Mouse (Mus musculus) limb, embryonic 10.5 days (tissue): ENCODE results near the gene Tmed5. TPM values are rescaled to one million over a fixed set of nuclear protein-coding genes. Genes with fewer than 3 reads are reported as not detected.

Source experiments
- DNase-seq: peaks from one replicate; pipeline ENCODE4 v3.0.0-alpha.2; 2017; ENCODE audit warnings: low spot score
- H3K27ac ChIP-seq: fragments of 300-500 bp; sonication (generic); 2 replicates; pipeline ENCODE4 v1.5.1; 2016; ENCODE audit warnings: mild to moderate bottlenecking
- H3K27me3 ChIP-seq: fragments of 300-500 bp; sonication (generic); 2 replicates; pipeline ENCODE4 v1.6.1; 2016; ENCODE audit warnings: low read depth, mild to moderate bottlenecking; ENCODE audit not compliant: poor library complexity, severe bottlenecking
- H3K36me3 ChIP-seq: fragments of 300-500 bp; sonication (generic); 2 replicates; pipeline ENCODE4 v1.6.1; 2016; ENCODE audit warnings: mild to moderate bottlenecking, moderate library complexity
- H3K4me1 ChIP-seq: fragments of 300-500 bp; sonication (generic); 2 replicates; pipeline ENCODE4 v1.6.1; 2016
- H3K4me3 ChIP-seq: fragments of 300-500 bp; sonication (generic); 2 replicates; pipeline ENCODE4 v1.5.1; 2016; ENCODE audit warnings: mild to moderate bottlenecking, moderate library complexity
- H3K9me3 ChIP-seq: fragments of 300-500 bp; sonication (generic); replicated peaks from 2 replicates; pipeline ENCODE4 v1.6.1; 2016; ENCODE audit warnings: mild to moderate bottlenecking
- WGBS: fragments of 180-500 bp; shearing (Covaris S2); methylation state at CpG from one replicate; pipeline ENCODE4 v1.1.7; 2016; 5-methylcytosine and 5-hydroxymethylcytosine counted together
- polyA plus RNA-seq: library from polyadenylated mRNA; unstranded; fragments of >200 nt; fragmentation: Nextera tagmentation; extraction: Ambion mirVana; gene quantifications from 2 replicates; pipeline ENCODE4 v1.2.1, GENCODE M21; 2016

Gene Tmed5
- polyA plus RNA-seq, 1 experiment from 2014 or later = 28.3 TPM

DNA sequence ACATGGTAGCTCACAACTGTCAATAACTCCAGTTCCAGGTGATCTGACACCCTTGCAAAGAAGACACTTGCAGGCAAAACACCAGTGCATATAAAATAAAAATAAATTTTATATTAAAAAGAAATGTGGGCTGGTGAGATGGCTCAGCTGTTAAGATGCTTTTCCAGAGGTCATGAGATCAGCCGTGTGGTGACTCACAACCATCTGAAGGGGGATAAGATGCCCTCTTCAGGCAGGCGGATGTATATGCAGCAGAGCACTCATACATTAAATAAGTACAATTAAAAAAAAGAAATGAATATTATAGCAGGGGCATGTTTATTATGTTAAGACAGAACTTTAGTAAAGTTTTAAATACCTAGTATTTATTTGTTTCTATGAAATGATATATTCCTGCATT, 50.0 kb downstream of the Tmed5 start:
- 61% methylated on average over 2 of the region's 2 CpGs for WGBS
- H3K27me3 ChIP-seq = no peaks in the 10 kb centered on the region
- H3K4me3 ChIP-seq = no peak overlapping the region
- H3K36me3 ChIP-seq = peaks cover 92% of the 10 kb centered on the region
- DNase-seq = no peak
- H3K4me1 ChIP-seq = no peaks in the 10 kb centered on the region
- H3K9me3 ChIP-seq = no peaks in the 10 kb centered on the region
- H3K27ac ChIP-seq = no peak overlapping the region

DNA sequence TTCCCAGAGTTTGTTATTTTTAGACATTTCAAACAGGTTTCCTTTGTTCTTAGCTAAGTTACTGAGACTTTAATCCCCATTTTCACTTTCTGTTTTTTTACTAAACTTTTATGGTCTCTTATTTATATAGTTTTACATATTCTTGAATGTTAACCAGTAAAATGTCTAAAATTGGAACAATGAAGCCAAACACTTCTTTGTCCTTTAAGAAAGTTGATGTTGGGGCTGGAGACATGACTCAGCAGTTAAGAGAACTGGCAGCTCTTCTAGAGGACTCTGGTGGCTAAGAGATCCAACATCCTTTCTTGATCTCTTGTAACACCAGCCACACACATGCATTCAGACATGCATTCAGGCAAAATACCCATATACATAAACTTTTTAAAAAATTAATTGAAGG, 52.8 kb downstream of the Tmed5 start:
- H3K9me3 ChIP-seq = no peaks in the 10 kb centered on the region
- no peak overlapping the region for H3K4me3 ChIP-seq
- H3K27ac ChIP-seq = no peak overlapping the region
- peaks cover 92% of the 10 kb centered on the region for H3K36me3 ChIP-seq
- no peaks in the 10 kb centered on the region for H3K4me1 ChIP-seq
- H3K27me3 ChIP-seq = no peaks in the 10 kb centered on the region
- no peak for DNase-seq

DNA sequence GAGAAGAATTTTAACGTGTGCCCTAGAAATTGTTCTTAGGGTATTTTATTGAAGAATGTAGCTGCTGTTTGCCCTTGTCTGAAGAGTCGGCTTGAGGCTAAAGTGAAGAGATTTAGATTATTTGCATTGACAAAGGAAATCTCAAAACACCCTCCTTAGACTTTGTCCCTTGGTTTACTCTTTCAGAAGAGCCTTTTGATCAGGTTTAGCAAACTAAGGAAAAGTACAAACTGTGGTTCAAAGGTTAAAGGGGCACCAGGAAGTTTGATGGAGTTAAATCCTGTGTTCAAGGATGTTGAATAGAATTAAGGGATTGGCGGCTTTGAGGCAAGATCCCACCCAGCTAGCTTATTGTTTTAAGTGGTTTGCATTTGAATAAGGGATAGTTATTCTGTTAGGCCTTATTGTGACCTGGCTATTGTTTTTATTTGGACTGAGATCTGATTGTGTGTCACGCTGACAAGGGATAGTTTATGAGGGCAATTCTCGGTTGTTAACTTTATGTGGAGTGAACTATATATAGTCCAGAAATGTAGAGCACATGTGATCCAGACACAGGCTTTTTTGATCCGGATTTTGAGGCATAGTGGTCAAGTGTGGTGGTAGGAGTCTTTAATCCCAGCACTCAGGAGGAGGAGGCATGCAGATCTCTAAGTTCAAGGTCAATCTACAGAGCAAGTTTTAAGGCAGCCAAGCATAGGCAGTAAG, 55.4 kb downstream of the Tmed5 start:
- Histone ChIP-seq H3K27ac (no peak overlapping the region), H3K36me3 (peaks cover 95% of the 10 kb centered on the region), H3K4me1 (no peaks in the 10 kb centered on the region), H3K27me3 (no peaks in the 10 kb centered on the region), H3K4me3 (no peak overlapping the region), H3K9me3 (no peaks in the 10 kb centered on the region)
- 79% methylated on average over 6 of the region's 6 CpGs for WGBS
- no peak for DNase-seq

DNA sequence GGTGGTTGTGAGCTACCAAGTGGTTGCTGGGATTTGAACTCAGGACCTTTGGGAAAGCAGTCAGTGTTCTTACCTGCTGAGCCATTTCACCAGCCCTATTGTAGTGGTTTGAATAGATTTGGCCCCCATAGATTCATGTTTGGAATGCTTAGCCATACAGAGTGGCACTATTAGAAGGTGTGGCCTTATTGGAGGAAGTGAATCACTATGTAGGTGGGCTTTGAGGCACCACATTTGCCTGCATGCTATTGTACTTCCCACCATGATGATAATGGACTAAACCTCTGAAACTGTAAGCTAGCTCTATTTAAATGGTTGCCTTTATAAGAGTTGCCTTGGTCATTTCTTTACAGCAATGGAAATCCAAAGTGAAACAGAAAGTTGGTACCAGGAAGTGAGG, 56.2 kb downstream of the Tmed5 start:
- DNase-seq = no peak
- Histone ChIP-seq H3K4me1 (no peaks in the 10 kb centered on the region), H3K27me3 (no peaks in the 10 kb centered on the region), H3K36me3 (peaks cover 96% of the 10 kb centered on the region), H3K27ac (no peak overlapping the region), H3K4me3 (no peak overlapping the region), H3K9me3 (no peaks in the 10 kb centered on the region)

DNA sequence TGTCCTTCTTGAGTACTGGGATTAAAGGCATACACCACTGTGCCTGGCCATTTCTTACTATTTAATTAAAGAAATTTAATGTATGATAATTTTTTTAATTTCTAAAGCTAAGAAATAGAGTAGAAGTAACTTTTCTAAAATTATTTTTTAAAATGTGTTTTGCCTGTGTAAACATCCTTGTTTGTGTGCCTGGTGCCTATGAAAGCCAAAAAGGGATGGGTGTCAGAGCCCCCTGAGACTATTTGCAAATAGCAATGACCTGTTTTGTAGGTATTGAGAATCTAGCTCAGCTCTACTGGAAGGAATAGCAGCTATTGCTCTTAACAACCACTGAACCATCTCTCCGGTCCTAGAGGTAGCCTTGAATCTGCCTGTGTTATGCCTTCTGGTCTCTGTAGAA, 60.1 kb downstream of the Tmed5 start:
- H3K36me3 ChIP-seq = peaks cover 100% of the 10 kb centered on the region
- H3K27ac ChIP-seq = no peak overlapping the region
- H3K27me3 ChIP-seq = no peaks in the 10 kb centered on the region
- WGBS = 100% methylated on average over 1 of the region's 1 CpGs
- no peaks in the 10 kb centered on the region for H3K4me1 ChIP-seq
- no peak for DNase-seq
- H3K9me3 ChIP-seq = no peaks in the 10 kb centered on the region
- no peak overlapping the region for H3K4me3 ChIP-seq

DNA sequence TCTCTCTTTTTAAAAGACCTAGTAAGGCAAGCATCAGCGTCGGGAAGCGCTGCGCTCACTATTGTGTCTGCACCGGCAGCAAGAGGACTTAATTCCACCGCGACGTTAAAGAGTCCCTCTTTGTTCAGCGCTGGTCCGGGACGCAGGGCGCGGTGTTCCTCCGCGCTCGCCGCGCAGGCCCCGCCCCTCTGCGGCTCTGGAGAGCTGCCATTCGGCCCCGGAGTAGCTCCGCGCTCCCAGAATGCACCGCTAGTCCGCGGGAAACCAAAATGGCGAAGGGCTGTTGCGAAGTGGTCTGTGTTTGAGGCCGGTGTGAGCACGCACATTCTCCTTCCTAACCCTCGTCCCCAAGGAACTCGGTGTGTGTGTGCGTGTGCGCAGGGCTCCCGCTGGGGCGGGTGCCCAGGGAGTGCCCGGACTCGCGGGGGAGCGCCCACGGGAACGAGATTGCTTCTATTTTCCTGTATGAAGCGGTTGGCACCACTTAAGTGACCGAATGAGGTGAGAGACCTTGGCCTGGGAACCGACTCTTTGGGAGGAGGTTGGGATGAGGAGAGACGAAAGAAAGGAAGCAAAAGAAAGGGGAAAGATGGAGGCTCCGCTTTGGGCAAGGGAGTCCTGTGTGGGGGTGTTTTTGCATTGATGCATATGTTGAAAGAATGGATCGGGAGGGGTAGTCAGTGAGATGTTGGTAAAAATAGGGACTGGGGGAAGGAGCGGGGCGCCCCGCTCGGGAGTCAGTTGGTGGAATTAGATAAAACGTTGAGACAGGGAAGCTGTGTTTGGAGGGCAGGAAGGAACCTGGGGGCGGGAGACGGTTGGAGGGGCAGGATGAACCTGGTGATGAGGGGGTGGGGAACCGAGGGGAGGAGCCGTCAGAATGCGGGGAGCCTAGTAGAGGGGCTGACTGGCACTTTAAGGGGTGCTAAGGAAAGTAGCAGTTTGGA, 66.7 kb downstream of the Tmed5 start, which contains the start of gene Mtf2:
Gene Mtf2 (plus strand): TSS at position 210 of the 947 bp plus-strand sequence.
- Histone ChIP-seq H3K9me3 (no peaks in the 10 kb centered on the region), H3K27me3 (no peaks in the 10 kb centered on the region), H3K36me3 (peaks cover 37% of the 10 kb centered on the region), H3K4me3 (peak within 1 kb of the TSS; percentile 95), H3K27ac (peak within 1 kb of the TSS; percentile 98), H3K4me1 (peaks cover 9% of the 10 kb centered on the region)
- peak; percentile 94 for DNase-seq
- under 1% methylated on average over 59 of the region's 59 CpGs for WGBS

DNA sequence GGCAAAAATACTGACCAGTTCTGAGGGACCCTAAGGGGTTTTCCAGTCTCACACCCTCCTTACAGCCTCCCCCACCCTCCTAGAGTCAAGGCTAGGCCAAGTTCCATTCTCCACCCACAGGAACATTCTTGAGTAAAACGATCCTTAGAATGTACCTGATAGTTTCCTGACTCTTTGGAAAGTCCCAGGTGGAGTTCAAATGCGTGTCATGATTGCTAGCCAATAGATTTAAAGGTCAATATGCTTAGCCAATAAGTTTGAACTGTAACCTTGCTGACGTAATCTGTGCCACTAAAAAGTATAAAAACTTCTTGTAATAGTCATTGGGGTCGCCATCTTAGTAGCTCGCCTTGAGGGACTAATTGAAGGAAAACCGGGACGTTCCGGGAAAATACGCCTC, 72.0 kb downstream of the Tmed5 start:
- no peaks in the 10 kb centered on the region for H3K36me3 ChIP-seq
- 95% methylated on average over 9 of the region's 9 CpGs for WGBS
- H3K27ac ChIP-seq = no peak overlapping the region
- H3K27me3 ChIP-seq = no peaks in the 10 kb centered on the region
- DNase-seq = no peak
- H3K9me3 ChIP-seq = no peaks in the 10 kb centered on the region
- peaks cover 4% of the 10 kb centered on the region for H3K4me1 ChIP-seq
- H3K4me3 ChIP-seq = no peak overlapping the region

Other genes with a start within 250 kb of the Tmed5 start
- gene Rpl5, start 232.1 kb downstream of the Tmed5 start, polyA plus RNA-seq = 94.0 and 96.0 TPM in 2 replicates
- gene Fam69a, start 145.5 kb downstream of the Tmed5 start, polyA plus RNA-seq = 10.8 and 15.8 TPM in 2 replicates
- 163 and 189 TPM in 2 replicates for gene Mtf2, start 66.9 kb downstream of the Tmed5 start, polyA plus RNA-seq
- gene Ccdc18, start 255 bp upstream of the Tmed5 start, polyA plus RNA-seq = 9.5 and 13.2 TPM in 2 replicates
- gene Dr1, start 136.3 kb upstream of the Tmed5 start, polyA plus RNA-seq = 43.4 and 46.4 TPM in 2 replicates
- gene Pigg, start 180.0 kb upstream of the Tmed5 start, polyA plus RNA-seq = 6.1 TPM in 2 replicates
- not detected in 2 replicates for gene Gm42517, start 235.3 kb upstream of the Tmed5 start, polyA plus RNA-seq